Mouse (Mus musculus): ENCODE results near the gene Ccdc57.
A peak's percentile ranks its signal among the peaks of the same experiment; 100 is the strongest.

Gene Ccdc57

GRCm38 (mm10) chr11:120951731-120952730, 19.4 kb upstream of the Ccdc57 start:
- DNase-seq (ENCODE audit: low read depth, low spot score) = no peak

GRCm38 (mm10) chr11:120951237-120951636, 18.6 kb upstream of the Ccdc57 start:
- no peak for DNase-seq (ENCODE audit: low read depth, low spot score)

GRCm38 (mm10) chr11:120950281-120951202, 17.9 kb upstream of the Ccdc57 start:
- DNase-seq (ENCODE audit: low read depth, low spot score) = peak; percentile 96

- no peak for DNase-seq (ENCODE audit: low read depth, low spot score)
These were observed 17.2 kb upstream of the Ccdc57 start for GRCm38 (mm10) chr11:120949863-120950262.

GRCm38 (mm10) chr11:120948861-120949851, 16.5 kb upstream of the Ccdc57 start:
- DNase-seq (ENCODE audit: low read depth, low spot score) = no peak

GRCm38 (mm10) chr11:120948328-120948727, 15.7 kb upstream of the Ccdc57 start, which contains the start of gene Slc16a3:
Gene Slc16a3, plus strand, starts transcription at chr11:120948480.
- DNase-seq (ENCODE audit: low read depth, low spot score) = no peak

GRCm38 (mm10) chr11:120945926-120946325, 13.3 kb upstream of the Ccdc57 start:
- DNase-seq (ENCODE audit: low read depth, low spot score) = no peak

GRCm38 (mm10) chr11:120945266-120945665, 12.6 kb upstream of the Ccdc57 start:
- no peak for DNase-seq (ENCODE audit: low read depth, low spot score)

GRCm38 (mm10) chr11:120940959-120941358, 8.3 kb upstream of the Ccdc57 start:
- DNase-seq (ENCODE audit: low read depth, low spot score) = no peak

GRCm38 (mm10) chr11:120939712-120940341, 7.2 kb upstream of the Ccdc57 start:
- DNase-seq (ENCODE audit: low read depth, low spot score) = no peak

- DNase-seq (ENCODE audit: low read depth, low spot score) = no peak
These were observed 6.1 kb upstream of the Ccdc57 start for GRCm38 (mm10) chr11:120938795-120939194.

- DNase-seq (ENCODE audit: low read depth, low spot score) = no peak
These were observed 5.3 kb upstream of the Ccdc57 start for GRCm38 (mm10) chr11:120937976-120938375.

GRCm38 (mm10) chr11:120931479-120931878, 1.2 kb downstream of the Ccdc57 start:
- DNase-seq (ENCODE audit: low read depth, low spot score) = no peak

- no peak for DNase-seq (ENCODE audit: low read depth, low spot score)
These were observed 4.2 kb downstream of the Ccdc57 start for GRCm38 (mm10) chr11:120928468-120928867.

GRCm38 (mm10) chr11:120922528-120922927, 10.1 kb downstream of the Ccdc57 start:
- no peak for DNase-seq (ENCODE audit: low read depth, low spot score)

- DNase-seq (ENCODE audit: low read depth, low spot score) = no peak
These were observed 14.9 kb downstream of the Ccdc57 start for GRCm38 (mm10) chr11:120917756-120918155.

GRCm38 (mm10) chr11:120916477-120916876, 16.2 kb downstream of the Ccdc57 start:
- DNase-seq (ENCODE audit: low read depth, low spot score) = peak; percentile 12

- no peak for DNase-seq (ENCODE audit: low read depth, low spot score)
These were observed 18.9 kb downstream of the Ccdc57 start for GRCm38 (mm10) chr11:120913796-120914195.

- peak; percentile 91 for DNase-seq (ENCODE audit: low read depth, low spot score)
These were observed 27.2 kb downstream of the Ccdc57 start for GRCm38 (mm10) chr11:120905430-120905873.

GRCm38 (mm10) chr11:120904561-120904960, 28.1 kb downstream of the Ccdc57 start:
- no peak for DNase-seq (ENCODE audit: low read depth, low spot score)

Measured in brain, adult 2 months (tissue).